Mouse (Mus musculus) gastrocnemius, postnatal 4 days (tissue): Measurements from ENCODE around the gene Slco4a1. TPM values are rescaled to one million over a fixed set of nuclear protein-coding genes. Genes with fewer than 3 reads are reported as not detected.

Experiments
- DNase-seq, 2 experiments: peaks; one replicate each; pipeline ENCODE4 v3.0.0; 2021 to 2022; ENCODE audit warnings: low spot score in 2 of 2, mixed read lengths in 2 of 2
- total RNA-seq, 2 experiments: library from RNA; stranded (reverse); gene quantifications; 2 replicates each; pipeline ENCODE4 v1.2.3; 2021

Slco4a1 gene
- total RNA-seq, 2 experiments from 2014 or later = 0.21 to 0.69 TPM

GRCm38 (mm10) chr2:180444957-180445785 is 10.9 kb upstream of the Slco4a1 start:
- no peak for DNase-seq

- DNase-seq = no peak
Measured at GRCm38 (mm10) chr2:180445962-180446361, 10.1 kb upstream of the Slco4a1 start.

- DNase-seq = no peak
Measured at GRCm38 (mm10) chr2:180449007-180449406, 7.0 kb upstream of the Slco4a1 start.

- no peak for DNase-seq
Measured at GRCm38 (mm10) chr2:180450529-180450928, 5.5 kb upstream of the Slco4a1 start.

- no peak for DNase-seq
Measured at GRCm38 (mm10) chr2:180456705-180457104, 660 bp downstream of the Slco4a1 start.

GRCm38 (mm10) chr2:180457680-180458079 is 1.6 kb downstream of the Slco4a1 start:
- DNase-seq = no peak

- DNase-seq = no peak
Measured at GRCm38 (mm10) chr2:180459437-180459836, 3.4 kb downstream of the Slco4a1 start.

GRCm38 (mm10) chr2:180460801-180461200 is 4.8 kb downstream of the Slco4a1 start:
- no peak for DNase-seq

GRCm38 (mm10) chr2:180462593-180462992 is 6.5 kb downstream of the Slco4a1 start:
- DNase-seq = no peak

- DNase-seq = no peak
Measured at GRCm38 (mm10) chr2:180466505-180466904, 10.5 kb downstream of the Slco4a1 start.

- DNase-seq = no peak
Measured at GRCm38 (mm10) chr2:180468871-180469270, 12.8 kb downstream of the Slco4a1 start.

- no peak for DNase-seq
Measured at GRCm38 (mm10) chr2:180469768-180470167, 13.7 kb downstream of the Slco4a1 start.

GRCm38 (mm10) chr2:180472306-180473079 is 16.4 kb downstream of the Slco4a1 start:
- DNase-seq = peak in 1 of 2 experiments; percentile 28

- DNase-seq = peak in 1 of 2 experiments; percentile 34
Measured at GRCm38 (mm10) chr2:180473080-180473440, 17.0 kb downstream of the Slco4a1 start.

GRCm38 (mm10) chr2:180474864-180475263 is 18.8 kb downstream of the Slco4a1 start:
- DNase-seq = no peak

GRCm38 (mm10) chr2:180482274-180482673 is 26.2 kb downstream of the Slco4a1 start:
- DNase-seq = no peak

- DNase-seq = no peak
Measured at GRCm38 (mm10) chr2:180484882-180485281, 28.8 kb downstream of the Slco4a1 start.

- DNase-seq = no peak
Measured at GRCm38 (mm10) chr2:180485306-180485705, 29.3 kb downstream of the Slco4a1 start.

GRCm38 (mm10) chr2:180488210-180488751 is 32.2 kb downstream of the Slco4a1 start:
- DNase-seq = no peak

- DNase-seq = no peak
Measured at GRCm38 (mm10) chr2:180495906-180496305, 39.9 kb downstream of the Slco4a1 start.

- DNase-seq = no peak
Measured at GRCm38 (mm10) chr2:180499741-180500140, 43.7 kb downstream of the Slco4a1 start, which contains the start of gene Ntsr1. Gene Ntsr1 (plus strand): TSS chr2:180499976.

- DNase-seq = no peak
Measured at GRCm38 (mm10) chr2:180500726-180501125, 44.7 kb downstream of the Slco4a1 start.
